Mouse (Mus musculus): ENCODE measurements around the gene Zfp639. TPM values are rescaled to one million over a fixed set of nuclear protein-coding genes. Genes with fewer than 3 reads are reported as not detected.

Gene Zfp639
- 48.4 TPM in 2 replicates for polyA plus RNA-seq (2014; fragmentation: Nextera tagmentation; extraction: Ambion mirVana)

GRCm38 (mm10) chr3:32509496-32510374 is at the start of gene Zfp639:
Gene Zfp639 (plus strand): TSS chr3:32510259.
- ATAC-seq (ENCODE audit: insufficient read depth, low FRiP score, low TSS enrichment) (no peak; the same call in 1 of the 2 replicates), DNase-seq (ENCODE audit: low spot score) (no peak)
- peak within 1 kb of the TSS; percentile 87 for H3K4me3 ChIP-seq (ENCODE audit: low read depth, low read length)
- peak within 1 kb of the TSS; percentile 93 for H3K9ac ChIP-seq (ENCODE audit: low read length)
- WGBS: 8% methylated on average over 24 of the region's 24 CpGs
- no peaks in the 10 kb centered on the region for H3K27me3 ChIP-seq (ENCODE audit: control insufficient read depth, insufficient read depth, low read length)
- H3K9me3 ChIP-seq (ENCODE audit: control insufficient read depth, low read length): no peaks in the 10 kb centered on the region
- H3K4me2 ChIP-seq (ENCODE audit: low read depth): peak within 1 kb of the TSS; percentile 82
- H3K27ac ChIP-seq (ENCODE audit: low read depth, low read length): peak within 1 kb of the TSS; percentile 85
- no peaks in the 10 kb centered on the region for H3K36me3 ChIP-seq (ENCODE audit: control insufficient read depth, insufficient read depth, low read length)
- H3K4me1 ChIP-seq (ENCODE audit: control insufficient read depth, insufficient read depth, low read length): peaks cover 7% of the 10 kb centered on the region; the same call in 1 of the 2 replicates

- no peak overlapping the region for H3K4me3 ChIP-seq (ENCODE audit: low read depth, low read length)
- WGBS: 84% methylated on average over 4 of the region's 4 CpGs
- no peak for ATAC-seq (ENCODE audit: insufficient read depth, low FRiP score, low TSS enrichment)
- H3K4me1 ChIP-seq (ENCODE audit: control insufficient read depth, insufficient read depth, low read length): no peaks in the 10 kb centered on the region
- H3K9me3 ChIP-seq (ENCODE audit: control insufficient read depth, low read length): no peaks in the 10 kb centered on the region
- no peaks in the 10 kb centered on the region for H3K36me3 ChIP-seq (ENCODE audit: control insufficient read depth, insufficient read depth, low read length)
- H3K27me3 ChIP-seq (ENCODE audit: control insufficient read depth, insufficient read depth, low read length): no peaks in the 10 kb centered on the region
- DNase-seq (ENCODE audit: low spot score): no peak
- H3K27ac ChIP-seq (ENCODE audit: low read depth, low read length): no peak overlapping the region
- no peak overlapping the region for H3K4me2 ChIP-seq (ENCODE audit: low read depth)
- H3K9ac ChIP-seq (ENCODE audit: low read length): no peak overlapping the region
These were observed 42.7 kb upstream of the Zfp639 start for GRCm38 (mm10) chr3:32467321-32467720.

- WGBS: 73% methylated on average over 4 of the region's 4 CpGs
These were observed 41.6 kb upstream of the Zfp639 start for GRCm38 (mm10) chr3:32468411-32468810.

GRCm38 (mm10) chr3:32470449-32470848 is 39.6 kb upstream of the Zfp639 start:
- no peak overlapping the region for H3K4me3 ChIP-seq (ENCODE audit: low read depth, low read length)
- ATAC-seq (ENCODE audit: insufficient read depth, low FRiP score, low TSS enrichment): no peak

More at GRCm38 (mm10) chr3:32468411-32468810, 41.6 kb upstream of the Zfp639 start:
- Histone ChIP-seq H3K9ac (ENCODE audit: low read length) (no peak overlapping the region), H3K27ac (ENCODE audit: low read depth, low read length) (no peak overlapping the region), H3K4me3 (ENCODE audit: low read depth, low read length) (no peak overlapping the region), H3K9me3 (ENCODE audit: control insufficient read depth, low read length) (no peaks in the 10 kb centered on the region), H3K36me3 (ENCODE audit: control insufficient read depth, insufficient read depth, low read length) (no peaks in the 10 kb centered on the region), H3K4me2 (ENCODE audit: low read depth) (no peak overlapping the region), H3K4me1 (ENCODE audit: control insufficient read depth, insufficient read depth, low read length) (no peaks in the 10 kb centered on the region), H3K27me3 (ENCODE audit: control insufficient read depth, insufficient read depth, low read length) (no peaks in the 10 kb centered on the region)
- no peak for DNase-seq (ENCODE audit: low spot score)
- ATAC-seq (ENCODE audit: insufficient read depth, low FRiP score, low TSS enrichment): no peak

GRCm38 (mm10) chr3:32471098-32471497 is 39.0 kb upstream of the Zfp639 start:
- no peak overlapping the region for H3K4me2 ChIP-seq (ENCODE audit: low read depth)
- no peaks in the 10 kb centered on the region for H3K9me3 ChIP-seq (ENCODE audit: control insufficient read depth, low read length)
- H3K9ac ChIP-seq (ENCODE audit: low read length): no peak overlapping the region
- no peak for DNase-seq (ENCODE audit: low spot score)
- no peak overlapping the region for H3K4me3 ChIP-seq (ENCODE audit: low read depth, low read length)
- H3K4me1 ChIP-seq (ENCODE audit: control insufficient read depth, insufficient read depth, low read length): no peaks in the 10 kb centered on the region
- 77% methylated on average over 6 of the region's 6 CpGs for WGBS
- H3K36me3 ChIP-seq (ENCODE audit: control insufficient read depth, insufficient read depth, low read length): no peaks in the 10 kb centered on the region
- no peak overlapping the region for H3K27ac ChIP-seq (ENCODE audit: low read depth, low read length)
- H3K27me3 ChIP-seq (ENCODE audit: control insufficient read depth, insufficient read depth, low read length): no peaks in the 10 kb centered on the region
- no peak for ATAC-seq (ENCODE audit: insufficient read depth, low FRiP score, low TSS enrichment)

More at GRCm38 (mm10) chr3:32470449-32470848, 39.6 kb upstream of the Zfp639 start:
- Histone ChIP-seq H3K4me1 (ENCODE audit: control insufficient read depth, insufficient read depth, low read length) (no peaks in the 10 kb centered on the region), H3K27ac (ENCODE audit: low read depth, low read length) (no peak overlapping the region), H3K9ac (ENCODE audit: low read length) (no peak overlapping the region), H3K27me3 (ENCODE audit: control insufficient read depth, insufficient read depth, low read length) (no peaks in the 10 kb centered on the region), H3K9me3 (ENCODE audit: control insufficient read depth, low read length) (no peaks in the 10 kb centered on the region), H3K4me2 (ENCODE audit: low read depth) (no peak overlapping the region), H3K36me3 (ENCODE audit: control insufficient read depth, insufficient read depth, low read length) (no peaks in the 10 kb centered on the region)
- WGBS: 68% methylated on average over 7 of the region's 7 CpGs
- DNase-seq (ENCODE audit: low spot score): no peak

- no peaks in the 10 kb centered on the region for H3K4me1 ChIP-seq (ENCODE audit: control insufficient read depth, insufficient read depth, low read length)
- ATAC-seq (ENCODE audit: insufficient read depth, low FRiP score, low TSS enrichment) (no peak), DNase-seq (ENCODE audit: low spot score) (no peak)
- WGBS: 77% methylated on average over 14 of the region's 14 CpGs
- no peak overlapping the region for H3K4me2 ChIP-seq (ENCODE audit: low read depth)
- no peaks in the 10 kb centered on the region for H3K27me3 ChIP-seq (ENCODE audit: control insufficient read depth, insufficient read depth, low read length)
- no peak overlapping the region for H3K4me3 ChIP-seq (ENCODE audit: low read depth, low read length)
- no peaks in the 10 kb centered on the region for H3K36me3 ChIP-seq (ENCODE audit: control insufficient read depth, insufficient read depth, low read length)
- H3K9ac ChIP-seq (ENCODE audit: low read length): no peak overlapping the region
- H3K9me3 ChIP-seq (ENCODE audit: control insufficient read depth, low read length): no peaks in the 10 kb centered on the region
- H3K27ac ChIP-seq (ENCODE audit: low read depth, low read length): no peak overlapping the region
These were observed 37.7 kb upstream of the Zfp639 start for GRCm38 (mm10) chr3:32472191-32472900.

- DNase-seq (ENCODE audit: low spot score): no peak
- ATAC-seq (ENCODE audit: insufficient read depth, low FRiP score, low TSS enrichment): no peak
- WGBS: 86% methylated on average over 10 of the region's 10 CpGs
These were observed 36.9 kb upstream of the Zfp639 start for GRCm38 (mm10) chr3:32473184-32473583.

GRCm38 (mm10) chr3:32479961-32480360 is 30.1 kb upstream of the Zfp639 start:
- no peak overlapping the region for H3K4me3 ChIP-seq (ENCODE audit: low read depth, low read length)
- no peaks in the 10 kb centered on the region for H3K9me3 ChIP-seq (ENCODE audit: control insufficient read depth, low read length)
- no peaks in the 10 kb centered on the region for H3K4me1 ChIP-seq (ENCODE audit: control insufficient read depth, insufficient read depth, low read length)
- H3K9ac ChIP-seq (ENCODE audit: low read length): no peak overlapping the region
- no peak overlapping the region for H3K27ac ChIP-seq (ENCODE audit: low read depth, low read length)
- no peaks in the 10 kb centered on the region for H3K27me3 ChIP-seq (ENCODE audit: control insufficient read depth, insufficient read depth, low read length)
- H3K4me2 ChIP-seq (ENCODE audit: low read depth): no peak overlapping the region
- no peak for DNase-seq (ENCODE audit: low spot score)
- WGBS: 87% methylated on average over 7 of the region's 7 CpGs
- no peak for ATAC-seq (ENCODE audit: insufficient read depth, low FRiP score, low TSS enrichment)
- H3K36me3 ChIP-seq (ENCODE audit: control insufficient read depth, insufficient read depth, low read length): no peaks in the 10 kb centered on the region

More at GRCm38 (mm10) chr3:32473184-32473583, 36.9 kb upstream of the Zfp639 start:
- H3K4me1 ChIP-seq (ENCODE audit: control insufficient read depth, insufficient read depth, low read length): no peaks in the 10 kb centered on the region
- no peaks in the 10 kb centered on the region for H3K36me3 ChIP-seq (ENCODE audit: control insufficient read depth, insufficient read depth, low read length)
- no peaks in the 10 kb centered on the region for H3K27me3 ChIP-seq (ENCODE audit: control insufficient read depth, insufficient read depth, low read length)
- H3K4me2 ChIP-seq (ENCODE audit: low read depth): no peak overlapping the region
- H3K27ac ChIP-seq (ENCODE audit: low read depth, low read length): no peak overlapping the region
- H3K4me3 ChIP-seq (ENCODE audit: low read depth, low read length): no peak overlapping the region
- no peak overlapping the region for H3K9ac ChIP-seq (ENCODE audit: low read length)
- H3K9me3 ChIP-seq (ENCODE audit: control insufficient read depth, low read length): no peaks in the 10 kb centered on the region
